Mouse (Mus musculus) hindbrain, postnatal 0 days (tissue): ENCODE results near the gene Trim46. TPM values are rescaled to one million over a fixed set of nuclear protein-coding genes. Genes with fewer than 3 reads are reported as not detected.

ENCODE experiments used
- ATAC-seq: fragments of 200-750 bp; cut with Nextera tagmentation; 2 replicates; pipeline ENCODE4 v1.8.0; 2017; ENCODE audit warnings: mild to moderate bottlenecking, moderate TSS enrichment, moderate library complexity
- DNase-seq: peaks from one replicate; pipeline ENCODE4 v3.0.0-alpha.2; 2015; ENCODE audit warnings: low spot score
- H3K27ac ChIP-seq: fragments of 300-500 bp; sonication (generic); 2 replicates; pipeline ENCODE4 v1.5.1; 2014; ENCODE audit warnings: mild to moderate bottlenecking
- H3K27me3 ChIP-seq: fragments of 300-500 bp; sonication (generic); 2 replicates; pipeline ENCODE4 v1.6.1; 2014; ENCODE audit warnings: low read length, mixed read lengths; ENCODE audit not compliant: insufficient read depth
- H3K36me3 ChIP-seq: fragments of 300-500 bp; sonication (generic); 2 replicates; pipeline ENCODE4 v1.6.1; 2014; ENCODE audit warnings: low read length, mixed read lengths; ENCODE audit not compliant: insufficient read depth
- H3K4me1 ChIP-seq: fragments of 300-500 bp; sonication (generic); 2 replicates; pipeline ENCODE4 v1.6.1; 2014; ENCODE audit warnings: antibody characterized with exemption, low read length, mixed read lengths; ENCODE audit not compliant: insufficient read depth
- H3K4me2 ChIP-seq: fragments of 300-500 bp; sonication (generic); 2 replicates; pipeline ENCODE4 v1.6.1; 2014; ENCODE audit warnings: low read depth, mild to moderate bottlenecking, low read length, moderate library complexity, mixed read lengths
- H3K4me3 ChIP-seq: fragments of 300-500 bp; sonication (generic); 2 replicates; pipeline ENCODE4 v1.5.1; 2014; ENCODE audit warnings: low read length
- H3K9ac ChIP-seq: fragments of 300-500 bp; sonication (generic); replicated peaks from 2 replicates; pipeline ENCODE4 v1.6.1; 2014; ENCODE audit warnings: mild to moderate bottlenecking, low read length, moderate library complexity, mixed read lengths
- H3K9me3 ChIP-seq: fragments of 300-500 bp; sonication (generic); 2 replicates; pipeline ENCODE4 v1.6.1; 2016; ENCODE audit warnings: low read length, mixed read lengths
- CTCF ChIP-seq: IDR thresholded peaks from 2 replicates; pipeline ENCODE4 v1.5.1; 2016; ENCODE audit warnings: antibody characterized with exemption, control low read depth, low read depth
- WGBS: fragments of 180-500 bp; shearing (Covaris S2); extraction: QIAGEN DNeasy Blood & Tissue Kit; methylation state at CpG from one replicate; pipeline ENCODE4 v1.1.7; 2014; 5-methylcytosine and 5-hydroxymethylcytosine counted together
- polyA plus RNA-seq: library from polyadenylated mRNA; unstranded; fragments of >200 nt; fragmentation: Nextera tagmentation; extraction: Ambion mirVana; gene quantifications from 2 replicates; pipeline ENCODE4 v1.2.1, GENCODE M21; 2015
- total RNA-seq: library from RNA; depleted of rRNA; stranded (reverse); fragments of >200 nt; gene quantifications from 2 replicates; pipeline ENCODE4 v1.2.3, GENCODE M21; 2014

Gene Trim46
- total and polyA plus RNA-seq, 2 experiments from 2014 or later: 49.8 to 97.9 TPM

DNA sequence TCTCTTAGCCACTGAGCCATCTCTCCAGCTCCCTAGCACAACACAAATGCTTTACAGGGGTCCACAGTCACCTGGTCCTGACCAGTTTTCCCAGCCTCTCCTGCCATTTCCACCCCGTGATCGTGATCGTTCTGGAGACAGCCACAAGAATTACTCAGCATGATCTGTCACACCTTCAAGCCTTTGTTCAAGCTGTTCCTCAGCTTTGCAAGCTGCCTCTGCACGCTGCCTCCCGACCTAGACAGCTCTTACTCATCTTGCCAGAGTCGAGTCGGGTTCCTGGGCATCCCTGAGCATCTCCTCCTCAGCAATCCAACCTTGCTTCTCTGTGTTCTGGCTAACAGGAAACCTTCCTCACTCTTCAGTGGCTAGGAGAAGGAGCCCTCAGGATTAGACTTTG lies 13.0 kb upstream of the Trim46 start, which contains the start of gene Dpm3:
Gene Dpm3 (plus strand): TSS at position 283 of the 400 bp plus-strand sequence.
- Histone ChIP-seq H3K4me2 (no peak within 1 kb of the TSS), H3K36me3 (no peaks in the 10 kb centered on the region), H3K9me3 (no peaks in the 10 kb centered on the region), H3K4me1 (no peaks in the 10 kb centered on the region), H3K9ac (no peak within 1 kb of the TSS), H3K27me3 (no peaks in the 10 kb centered on the region), H3K4me3 (no peak within 1 kb of the TSS), H3K27ac (no peak within 1 kb of the TSS)
- DNase-seq: no peak
- no peak for TF ChIP-seq CTCF
- ATAC-seq: no peak
- WGBS: 49% methylated on average over 7 of the region's 7 CpGs

DNA sequence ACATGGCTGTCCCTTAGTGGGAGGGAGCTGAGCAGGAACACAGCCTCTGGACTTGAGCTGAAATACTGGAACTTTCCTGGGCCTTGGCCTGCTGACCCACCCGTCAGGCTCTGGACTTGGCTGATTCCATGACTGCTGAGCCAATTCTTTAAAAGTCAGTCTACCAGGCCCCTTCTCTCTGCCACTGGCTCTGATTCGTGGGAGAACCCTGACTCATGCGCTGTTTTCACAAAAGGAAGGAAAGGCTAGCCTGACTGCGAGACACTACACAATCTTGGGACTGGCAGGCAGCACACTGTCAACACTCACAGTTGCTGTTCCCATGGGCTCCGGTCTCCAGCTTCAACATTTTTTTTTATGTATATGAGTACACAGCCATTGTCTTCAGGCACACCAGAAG lies 10.1 kb upstream of the Trim46 start:
- Histone ChIP-seq H3K27ac (no peak overlapping the region), H3K9ac (no peak overlapping the region), H3K4me1 (0 out of 2 replicates have a peak, but pooled peaks cover 3% of the 10 kb centered on the region), H3K4me2 (no peak overlapping the region), H3K36me3 (no peaks in the 10 kb centered on the region), H3K27me3 (no peaks in the 10 kb centered on the region), H3K9me3 (no peaks in the 10 kb centered on the region), H3K4me3 (no peak overlapping the region)
- no peak for DNase-seq
- TF ChIP-seq CTCF: no peak
- 76% methylated on average over 5 of the region's 5 CpGs for WGBS
- no peak for ATAC-seq

DNA sequence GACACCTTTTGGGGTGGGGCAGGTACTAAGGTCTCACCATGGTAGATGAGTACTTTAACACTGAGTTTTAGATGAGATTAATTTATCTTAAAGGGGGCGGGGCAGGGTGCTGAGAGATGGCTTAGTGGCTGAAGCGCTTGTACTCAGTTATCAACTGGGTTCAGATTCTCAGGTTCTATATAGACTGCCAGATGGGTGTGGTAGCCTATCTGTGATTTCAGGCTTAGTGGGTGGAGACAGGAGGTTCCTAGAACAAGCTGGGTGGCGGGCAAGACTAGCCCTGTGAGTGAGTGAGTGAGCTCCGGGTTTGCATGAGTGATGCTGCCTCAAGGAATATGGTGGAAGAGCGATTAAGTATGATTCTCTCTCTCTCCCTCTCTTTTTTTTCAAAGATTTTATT lies 8.9 kb upstream of the Trim46 start:
- ATAC-seq (no peak), DNase-seq (no peak)
- Histone ChIP-seq H3K4me2 (no peak overlapping the region), H3K4me1 (0 out of 2 replicates have a peak, but pooled peaks cover 7% of the 10 kb centered on the region), H3K36me3 (no peaks in the 10 kb centered on the region), H3K27ac (no peak overlapping the region), H3K9me3 (no peaks in the 10 kb centered on the region), H3K27me3 (no peaks in the 10 kb centered on the region), H3K4me3 (no peak overlapping the region), H3K9ac (no peak overlapping the region)
- WGBS: 93% methylated on average over 5 of the region's 5 CpGs
- TF ChIP-seq CTCF: no peak

DNA sequence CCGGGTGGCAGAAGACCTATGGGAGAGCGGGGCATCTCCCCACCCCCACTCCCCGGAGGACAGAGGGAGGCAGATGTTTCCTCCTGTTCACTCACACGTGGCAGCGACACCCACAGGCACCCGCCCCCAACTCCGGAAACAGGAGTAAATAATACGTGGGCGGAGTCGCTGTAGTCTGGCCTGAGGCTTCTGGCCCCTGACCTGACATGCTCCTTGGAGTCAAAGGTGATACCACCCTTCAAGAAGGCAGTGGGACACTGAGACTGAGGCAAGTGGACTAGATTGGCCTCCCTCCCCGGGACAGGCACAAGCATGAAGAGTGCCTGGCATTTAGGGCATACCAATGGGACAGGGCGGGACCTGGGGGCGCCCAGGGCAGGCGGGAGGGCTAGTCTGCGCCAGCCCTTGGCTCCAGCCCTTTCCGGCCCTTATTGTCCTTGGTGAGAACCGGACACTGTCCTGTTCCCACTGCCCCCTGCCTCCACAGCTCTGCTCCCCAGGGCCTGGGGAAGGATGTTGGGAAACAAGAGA lies 5.3 kb upstream of the Trim46 start:
- Histone ChIP-seq H3K9me3 (no peaks in the 10 kb centered on the region), H3K4me3 (no peak overlapping the region), H3K27me3 (no peaks in the 10 kb centered on the region), H3K27ac (no peak overlapping the region), H3K9ac (no peak overlapping the region), H3K4me1 (peaks cover 13% of the 10 kb centered on the region; the same call in 1 of the 2 replicates), H3K4me2 (peak overlapping the region; percentile 25), H3K36me3 (no peaks in the 10 kb centered on the region)
- peak; percentile 37; the same call in 1 of the 2 replicates for ATAC-seq
- 8% methylated on average over 17 of the region's 17 CpGs for WGBS
- no peak for DNase-seq
- TF ChIP-seq CTCF: no peak

DNA sequence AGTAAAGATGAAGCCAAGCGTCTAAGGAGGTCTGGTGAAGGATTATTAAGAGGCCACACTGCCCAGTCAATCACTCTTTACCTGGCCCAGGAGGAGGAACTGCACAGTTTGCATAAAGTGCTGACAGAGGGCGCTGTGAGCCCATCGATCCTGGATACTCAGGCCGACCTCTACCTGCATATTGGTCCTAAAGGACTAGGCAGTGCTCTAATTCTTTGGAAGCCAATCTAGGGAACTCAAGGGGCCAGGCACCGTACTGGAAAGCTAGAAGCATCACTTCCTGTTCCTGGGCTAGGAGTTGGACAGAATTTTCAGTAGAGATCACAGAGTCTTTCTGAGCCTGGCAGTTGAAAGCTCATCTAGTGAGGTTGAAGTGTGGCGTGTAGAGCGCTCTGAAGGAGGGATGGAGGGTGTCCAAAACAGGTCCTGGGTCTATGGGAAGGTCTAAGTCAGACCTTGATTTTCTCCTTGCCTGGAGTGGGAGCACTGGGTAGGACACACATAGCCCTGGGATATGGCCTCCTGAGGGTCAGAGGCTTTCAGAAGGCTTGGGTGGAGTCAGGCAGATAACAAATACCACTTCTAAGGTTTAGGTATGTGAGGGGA lies 4.4 kb upstream of the Trim46 start:
- peak; percentile 71 for DNase-seq
- no peak overlapping the region for H3K9ac ChIP-seq
- H3K9me3 ChIP-seq: no peaks in the 10 kb centered on the region

DNA sequence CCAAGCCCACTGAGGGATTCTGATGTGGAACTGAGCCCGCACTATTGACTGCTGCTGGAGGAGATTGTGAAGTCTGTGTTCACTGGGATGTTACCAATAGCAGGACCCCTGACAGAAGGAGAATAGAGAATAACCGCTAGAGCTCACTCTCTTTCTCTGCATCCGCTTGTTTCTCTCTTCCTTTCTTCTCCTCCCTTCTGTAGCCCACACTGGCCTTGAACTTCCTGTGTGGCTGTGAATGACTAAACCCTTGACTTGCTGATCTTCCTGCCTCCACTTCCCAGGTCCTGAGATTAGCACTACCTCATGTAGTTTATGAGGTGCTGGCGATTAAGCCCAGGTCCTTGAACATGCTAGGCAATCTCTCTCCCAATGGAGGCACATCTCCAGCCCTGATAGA lies 1.4 kb upstream of the Trim46 start:
- no peak for TF ChIP-seq CTCF
- peak overlapping the region; percentile 77; the same call in 1 of the 2 replicates for H3K9ac ChIP-seq
- ATAC-seq (no peak), DNase-seq (no peak)
- 0 out of 2 replicates have a peak, but pooled peaks cover 1% of the 10 kb centered on the region for H3K36me3 ChIP-seq
- H3K4me1 ChIP-seq: peaks cover 25% of the 10 kb centered on the region
- no peaks in the 10 kb centered on the region for H3K9me3 ChIP-seq
- H3K4me3 ChIP-seq: no peak overlapping the region
- 91% methylated on average over 4 of the region's 4 CpGs for WGBS
- H3K4me2 ChIP-seq: peak overlapping the region; percentile 90
- H3K27me3 ChIP-seq: no peaks in the 10 kb centered on the region
- no peak overlapping the region for H3K27ac ChIP-seq

More for the DNA sequence above, 4.4 kb upstream of the Trim46 start:
- peak; percentile 77 for TF ChIP-seq CTCF
- H3K4me3 ChIP-seq: no peak overlapping the region
- peaks cover 13% of the 10 kb centered on the region; the same call in 1 of the 2 replicates for H3K4me1 ChIP-seq
- no peak overlapping the region for H3K4me2 ChIP-seq
- peak overlapping the region; percentile 27; the same call in 1 of the 2 replicates for H3K27ac ChIP-seq
- H3K27me3 ChIP-seq: no peaks in the 10 kb centered on the region
- ATAC-seq: no peak
- WGBS: 21% methylated on average over 7 of the region's 7 CpGs
- H3K36me3 ChIP-seq: no peaks in the 10 kb centered on the region

DNA sequence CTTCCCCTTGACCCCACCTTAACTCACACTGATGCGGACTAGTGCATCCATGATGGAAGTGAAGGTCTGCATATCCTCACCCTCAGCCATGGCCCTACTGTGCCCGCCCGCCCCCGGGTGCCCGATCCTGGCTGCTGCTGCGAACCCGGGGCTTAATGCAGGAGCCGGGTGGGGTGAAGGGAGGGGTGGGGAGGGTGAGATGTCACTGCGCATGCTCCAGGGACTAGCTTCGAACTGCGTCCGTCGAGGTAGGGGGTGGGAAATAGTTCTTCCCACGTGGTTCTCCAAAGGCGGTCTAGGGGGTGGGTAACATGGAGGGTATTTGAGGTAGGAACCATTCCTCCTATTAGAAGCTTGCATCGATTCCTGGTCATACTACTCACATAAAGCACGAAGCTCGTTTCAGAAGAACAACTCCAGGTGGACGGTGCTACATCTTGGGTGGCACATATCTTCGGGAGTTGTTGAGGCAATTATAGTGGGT lies 379 bp downstream of the Trim46 start, which contains the start of gene Krtcap2:
Gene Krtcap2 (plus strand): TSS at position 279 of the 484 bp plus-strand sequence.
- Histone ChIP-seq H3K9ac (peak within 1 kb of the TSS; percentile 77), H3K27me3 (no peaks in the 10 kb centered on the region), H3K4me1 (peaks cover 18% of the 10 kb centered on the region), H3K9me3 (no peaks in the 10 kb centered on the region), H3K27ac (peak within 1 kb of the TSS; percentile 89), H3K4me2 (peak within 1 kb of the TSS; percentile 90), H3K4me3 (peak within 1 kb of the TSS; percentile 68), H3K36me3 (peaks cover 14% of the 10 kb centered on the region; the same call in 1 of the 2 replicates)
- 2% methylated on average over 20 of the region's 20 CpGs for WGBS
- no peak for TF ChIP-seq CTCF
- peak; percentile 72 for ATAC-seq
- DNase-seq: peak; percentile 93
